Mouse (Mus musculus) heart, adult 2 months (tissue): ENCODE data around the gene Stag1. TPM values are rescaled to one million over a fixed set of nuclear protein-coding genes. Genes with fewer than 3 reads are reported as not detected.
A peak's percentile ranks its signal among the peaks of the same experiment; 100 is the strongest.

ENCODE experiments used
- DNase-seq, 2 experiments: peaks; one replicate each; pipeline ENCODE4 v3.0.0; 2021
- H3K27ac ChIP-seq: fragments of 200-600 bp; 2 replicates; pipeline ENCODE4 v1.8.1; 2022
- H3K27me3 ChIP-seq: fragments of 200-500 bp; 2 replicates; pipeline ENCODE4 v1.6.1; 2012; ENCODE audit warnings: mild to moderate bottlenecking, low read length, inconsistent platforms, mixed read lengths; ENCODE audit not compliant: control insufficient read depth, insufficient read depth
- H3K36me3 ChIP-seq: fragments of 200-500 bp; 2 replicates; pipeline ENCODE4 v1.6.1; 2012; ENCODE audit warnings: low read length, inconsistent platforms; ENCODE audit not compliant: control insufficient read depth, insufficient read depth
- H3K4me1 ChIP-seq: fragments of 200-500 bp; 2 replicates; pipeline ENCODE4 v1.6.1; 2011; ENCODE audit warnings: low read length; ENCODE audit not compliant: control insufficient read depth, insufficient read depth
- H3K4me3 ChIP-seq: fragments of 200-600 bp; 2 replicates; pipeline ENCODE4 v1.8.1; 2022
- H3K79me2 ChIP-seq: fragments of 200-500 bp; replicated peaks from 2 replicates; pipeline ENCODE4 v1.6.1; 2012; ENCODE audit warnings: mild to moderate bottlenecking, inconsistent platforms, low read length, moderate library complexity, mixed read lengths; ENCODE audit not compliant: control insufficient read depth, insufficient read depth
- H3K9ac ChIP-seq: fragments of 200-500 bp; 2 replicates; pipeline ENCODE4 v1.6.1; 2012; ENCODE audit warnings: low read depth, mild to moderate bottlenecking, control low read depth, inconsistent platforms, low read length, mixed read lengths
- CTCF ChIP-seq: fragments of 200-600 bp; IDR thresholded peaks from 2 replicates; pipeline ENCODE4 v1.8.1; 2022; ENCODE audit warnings: antibody characterized with exemption, mild to moderate bottlenecking, moderate library complexity
- EP300 ChIP-seq: fragments of 200-500 bp; IDR thresholded peaks from 2 replicates; pipeline ENCODE4 v1.6.1; 2011; ENCODE audit warnings: low read depth, low read length, control low read depth; ENCODE audit not compliant: insufficient read depth
- POLR2A ChIP-seq: fragments of 200-500 bp; IDR thresholded peaks from 2 replicates; pipeline ENCODE4 v1.6.1; 2011; ENCODE audit warnings: mild to moderate bottlenecking, low read depth, low read length, control low read depth; ENCODE audit not compliant: insufficient read depth
- WGBS: fragments of 180-500 bp; shearing (Covaris S2); methylation state at CpG from one replicate; pipeline ENCODE4 v1.1.7; 2018; 5-methylcytosine and 5-hydroxymethylcytosine counted together
- intact Hi-C: fragments of 180-260 bp; cut with DNase I; formaldehyde crosslinking; loops from one replicate; pipeline ENCODE4 v1.15.1; 2025
- polyA plus RNA-seq: library from polyadenylated mRNA; depleted of rRNA; stranded (reverse); fragments of >200 nt; gene quantifications from 2 replicates; pipeline ENCODE4 v1.2.3, GENCODE M21; 2012
- total RNA-seq, 2 experiments: library from RNA; stranded (reverse); gene quantifications; 2 replicates each; pipeline ENCODE4 v1.2.3; 2021

Stag1 gene
- total and polyA plus RNA-seq, 3 experiments = 4.1 to 27.8 (median 27.8) TPM

DNA sequence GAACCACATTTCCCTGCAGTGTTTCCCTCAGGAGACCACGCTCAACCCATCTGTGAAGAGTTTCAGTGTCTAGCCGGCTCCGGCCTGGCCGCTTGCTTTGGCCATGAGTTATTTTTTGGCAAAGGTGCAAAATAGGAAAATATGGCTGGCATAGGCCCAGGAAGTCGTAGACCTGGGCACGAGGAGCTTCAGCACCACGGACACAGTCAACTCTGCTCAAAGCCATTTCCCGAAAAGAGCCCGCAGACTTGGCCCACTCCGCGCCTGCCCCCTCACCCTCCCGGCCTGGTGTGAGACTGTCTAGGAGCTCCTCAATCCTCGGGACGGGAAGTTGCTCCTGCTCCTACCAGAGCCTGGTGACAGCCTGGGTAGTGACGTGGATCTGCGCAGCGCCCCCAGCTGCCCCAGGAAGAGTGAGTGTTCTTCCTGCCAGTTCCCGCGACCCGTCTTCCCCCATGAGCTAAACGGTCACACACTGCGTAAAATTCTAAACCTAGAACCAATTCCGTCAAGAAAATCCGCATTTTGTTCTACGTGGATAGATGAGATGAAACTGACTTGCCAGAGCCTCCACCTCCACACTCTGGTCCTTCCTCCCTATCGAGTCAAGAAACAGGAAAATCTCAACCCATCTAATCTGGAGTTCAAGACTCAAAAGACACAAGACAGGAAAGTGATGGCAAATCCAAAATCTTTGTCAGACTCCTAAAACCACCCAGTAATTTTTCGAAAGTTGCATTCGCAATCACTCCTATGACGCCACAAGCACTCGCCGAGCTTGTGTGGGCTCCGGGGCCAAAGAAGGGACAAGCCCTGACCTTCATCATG is 27.6 kb upstream of the Stag1 start:
- H3K27me3 ChIP-seq = no peaks in the 10 kb centered on the region
- peak; percentile 57 to 69 for DNase-seq
- TF ChIP-seq CTCF = peak; percentile 55
- TF ChIP-seq EP300 = no peak
- peak; percentile 46 for TF ChIP-seq POLR2A
- H3K27ac ChIP-seq = peak overlapping the region; percentile 34
- intact Hi-C loops = loop anchor here (1.0 to 5.0 kb wide), 4 partner anchors 25 to 117 kb away; no protein-coding TSS in a partner anchor
- WGBS = 3% methylated on average over 32 of the region's 32 CpGs
- peak overlapping the region; percentile 63 for H3K9ac ChIP-seq
- peak overlapping the region; percentile 59 for H3K4me3 ChIP-seq
- H3K4me1 ChIP-seq = peaks cover 2% of the 10 kb centered on the region
- H3K36me3 ChIP-seq = no peaks in the 10 kb centered on the region
- peaks cover 2% of the 10 kb centered on the region for H3K79me2 ChIP-seq

GRCm38 (mm10) chr9:100570626-100571233 is 26.9 kb upstream of the Stag1 start, which contains the start of gene Slc35g2:
Gene Slc35g2, minus strand, starts transcription at chr9:100571090.
- H3K36me3 ChIP-seq = no peaks in the 10 kb centered on the region
- intact Hi-C loops = loop anchor here (2.0 kb wide), 2 partner anchors 26 to 50 kb away; no protein-coding TSS in a partner anchor
- no peaks in the 10 kb centered on the region for H3K27me3 ChIP-seq
- no peak for TF ChIP-seq CTCF
- no peak for TF ChIP-seq POLR2A
- no peak for TF ChIP-seq EP300
- peak; percentile 40 to 49 for DNase-seq
- peak within 1 kb of the TSS; percentile 63 for H3K9ac ChIP-seq
- 1% methylated on average over 55 of the region's 55 CpGs for WGBS
- H3K79me2 ChIP-seq = peaks cover 2% of the 10 kb centered on the region
- peak within 1 kb of the TSS; percentile 34 for H3K27ac ChIP-seq
- H3K4me1 ChIP-seq = peaks cover 2% of the 10 kb centered on the region
- H3K4me3 ChIP-seq = peak within 1 kb of the TSS; percentile 59

- Histone ChIP-seq H3K27ac (no peak overlapping the region), H3K4me3 (no peak overlapping the region), H3K4me1 (peaks cover 2% of the 10 kb centered on the region), H3K79me2 (no peaks in the 10 kb centered on the region; the same call in none of the 2 replicates), H3K36me3 (no peaks in the 10 kb centered on the region), H3K27me3 (no peaks in the 10 kb centered on the region), H3K9ac (no peak overlapping the region)
- TF ChIP-seq EP300 (no peak), POLR2A (no peak), CTCF (no peak)
- WGBS = 86% methylated on average over 1 of the region's 1 CpGs
- DNase-seq = no peak
- intact Hi-C loops = loop anchor here (2.0 kb wide), 2 partner anchors 27 to 51 kb away; no protein-coding TSS in a partner anchor
These were observed 26.1 kb upstream of the Stag1 start for GRCm38 (mm10) chr9:100571511-100571910.

DNA sequence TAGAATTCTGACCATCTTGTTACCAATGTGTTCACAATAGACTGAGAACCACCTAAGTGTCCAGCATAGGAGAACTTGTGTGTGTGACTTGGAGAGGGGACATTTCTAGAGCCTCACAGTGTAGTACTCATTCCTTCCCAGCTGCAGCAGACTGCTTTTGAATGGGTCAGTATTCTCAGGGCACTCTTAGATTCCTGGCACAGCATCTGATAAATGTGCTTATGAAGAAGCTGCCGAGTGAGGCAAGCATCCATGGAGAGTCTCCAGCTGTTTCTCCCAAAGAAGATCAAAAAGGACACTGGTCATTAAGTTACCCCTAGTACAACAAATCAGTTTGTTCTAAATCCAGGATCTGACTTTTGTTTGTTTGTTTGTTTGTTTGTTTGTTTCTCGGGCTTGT is 24.3 kb upstream of the Stag1 start:
- H3K79me2 ChIP-seq = no peaks in the 10 kb centered on the region

DNA sequence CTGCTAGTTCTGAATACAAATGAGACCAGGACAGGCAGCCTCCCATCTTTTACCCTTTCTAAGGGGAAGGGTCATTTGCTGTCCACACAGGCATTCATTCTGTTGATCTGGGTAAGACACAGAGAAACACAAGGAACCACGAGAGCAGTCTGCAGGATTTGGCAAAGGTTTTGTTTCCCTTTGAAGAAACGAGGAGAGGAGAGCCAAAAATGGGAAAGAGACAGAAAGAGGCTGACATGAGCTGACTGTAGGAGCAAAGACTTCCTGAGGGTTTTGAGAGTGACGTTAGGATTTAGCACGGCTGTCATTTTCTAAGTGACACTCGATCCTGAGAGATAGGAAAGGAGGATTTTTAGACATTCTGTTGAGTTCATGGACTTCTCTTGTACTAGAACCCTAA is 23.7 kb upstream of the Stag1 start:
- no peaks in the 10 kb centered on the region for H3K27me3 ChIP-seq
- no peaks in the 10 kb centered on the region for H3K36me3 ChIP-seq
- DNase-seq = no peak
- no peak overlapping the region for H3K9ac ChIP-seq
- TF ChIP-seq POLR2A (no peak), EP300 (no peak), CTCF (no peak)
- intact Hi-C loops = no loop called here
- H3K4me1 ChIP-seq = peaks cover 2% of the 10 kb centered on the region
- H3K79me2 ChIP-seq = no peaks in the 10 kb centered on the region
- WGBS = 35% methylated on average over 5 of the region's 5 CpGs
- H3K4me3 ChIP-seq = no peak overlapping the region
- H3K27ac ChIP-seq = no peak overlapping the region

More for the DNA sequence above, 24.3 kb upstream of the Stag1 start:
- DNase-seq = no peak
- H3K36me3 ChIP-seq = no peaks in the 10 kb centered on the region
- H3K4me3 ChIP-seq = no peak overlapping the region
- no peak for TF ChIP-seq CTCF
- no peak for TF ChIP-seq POLR2A
- TF ChIP-seq EP300 = no peak
- no peak overlapping the region for H3K27ac ChIP-seq
- intact Hi-C loops = no loop called here
- peaks cover 2% of the 10 kb centered on the region for H3K4me1 ChIP-seq
- no peaks in the 10 kb centered on the region for H3K27me3 ChIP-seq
- WGBS = 65% methylated on average over 2 of the region's 2 CpGs
- no peak overlapping the region for H3K9ac ChIP-seq
